Mouse (Mus musculus) c-Kit-negative CD71-positive TER-119-positive erythroid progenitor cells, embryonic 14.5 days (primary cell): Measurements from ENCODE around the gene Naaladl1.
A peak's percentile ranks its signal among the peaks of the same experiment; 100 is the strongest.
"Not testable (repeated sequence)": the region's sequence is repeated elsewhere in the genome, so short reads cannot be mapped to it uniquely, and the experiment has no call there.

Source experiments
- DNase-seq: peaks from one replicate; pipeline ENCODE4 v3.0.0-alpha.2; 2013; ENCODE audit warnings: low read depth, low spot score

Gene Naaladl1

GRCm38 (mm10) chr19:6127760-6128341 is 22.3 kb downstream of the Naaladl1 start, which contains the start of gene Snx15:
Gene Snx15, minus strand, starts transcription at chr19:6128304.
- DNase-seq = peak; percentile 96

- DNase-seq = not testable (repeated sequence)
These were observed 25.0 kb downstream of the Naaladl1 start for GRCm38 (mm10) chr19:6130414-6131128.

- DNase-seq = peak; percentile 65
These were observed 26.7 kb downstream of the Naaladl1 start for GRCm38 (mm10) chr19:6132171-6132827.

- DNase-seq = not testable (repeated sequence)
These were observed 27.6 kb downstream of the Naaladl1 start for GRCm38 (mm10) chr19:6133197-6133596.

- DNase-seq = no peak
These were observed 30.8 kb downstream of the Naaladl1 start for GRCm38 (mm10) chr19:6136397-6136796.

- DNase-seq = no peak
These were observed 34.1 kb downstream of the Naaladl1 start for GRCm38 (mm10) chr19:6139701-6140100.

GRCm38 (mm10) chr19:6140374-6140677 is 34.7 kb downstream of the Naaladl1 start:
- DNase-seq = no peak

GRCm38 (mm10) chr19:6140678-6141393 is 35.3 kb downstream of the Naaladl1 start, which contains the start of gene Batf2:
Gene Batf2, plus strand, starts transcription at chr19:6140983.
- peak; percentile 89 for DNase-seq

- DNase-seq = peak; percentile 85
These were observed 35.8 kb downstream of the Naaladl1 start, which contains the start of gene Arl2 for GRCm38 (mm10) chr19:6141394-6141749. Gene Arl2, minus strand, starts transcription at chr19:6141548.

GRCm38 (mm10) chr19:6144842-6145241 is 39.3 kb downstream of the Naaladl1 start:
- no peak for DNase-seq

- DNase-seq = no peak
These were observed 49.6 kb downstream of the Naaladl1 start for GRCm38 (mm10) chr19:6155174-6155573.

- DNase-seq = no peak
These were observed 50.8 kb downstream of the Naaladl1 start for GRCm38 (mm10) chr19:6156372-6156771.

- no peak for DNase-seq
These were observed 51.6 kb downstream of the Naaladl1 start for GRCm38 (mm10) chr19:6157220-6157619.

- DNase-seq = no peak
These were observed 58.4 kb downstream of the Naaladl1 start for GRCm38 (mm10) chr19:6163872-6164547.
